ENCODE assay signal across 9 mouse cellular contexts in genomic region chr1:170215590-170215989, GRCm38 (mm10). TPM values are rescaled to one million over a fixed set of nuclear protein-coding genes. Genes with fewer than 3 reads are reported as not detected.
DNase-seq lines count a peak whose midpoint lies in the region; ATAC-seq and TF ChIP-seq lines count a peak whose summit lies in the region.
"Had no signal": no experiment of that assay in that cellular context is flagged by ENCODE, and none has a peak within 500 bp of the region (broad histone marks: within the 10 kb centered on the region; RNA-seq: fewer than 3 reads in every experiment).

No protein-coding gene starts in this region.

- no peak overlapping the region for H3K9ac ChIP-seq in embryonic facial prominence, embryonic 11.5 days (replicated peaks; ENCODE audit: low read length)
- no peak overlapping the region for H3K9ac ChIP-seq in intestine, embryonic 15.5 days
- no peak overlapping the region for H3K9ac ChIP-seq in neural tube, embryonic 12.5 days

- WGBS in embryonic facial prominence, embryonic 11.5 days: 75% methylated on average over 3 of the region's 3 CpGs
- 63% methylated on average over 3 of the region's 3 CpGs for WGBS in intestine, embryonic 15.5 days
- 77% methylated on average over 3 of the region's 3 CpGs for WGBS in neural tube, embryonic 12.5 days

- DNase-seq in layer of hippocampus, adult 2 months (ENCODE audit: low spot score in 2 of 2): no peak
- DNase-seq in layer of hippocampus, adult 8-10 months (ENCODE audit: low spot score in 2 of 2): no peak
- no peak for DNase-seq in embryonic facial prominence, embryonic 11.5 days (ENCODE audit: low spot score)
- DNase-seq in left cerebral cortex, postnatal 14 days (ENCODE audit: low spot score in 2 of 2): no peak
- no peak for DNase-seq in ovary, postnatal 14 days (ENCODE audit: low spot score)
- no peak for DNase-seq in left cerebral cortex, adult 9 months (ENCODE audit: low spot score in 2 of 2)

- H3K27ac ChIP-seq in layer of hippocampus, adult 2 months: peak overlapping the region; percentile 93
- H3K27ac ChIP-seq in embryonic facial prominence, embryonic 11.5 days (replicated peaks; ENCODE audit: low read depth, low read length): no peak overlapping the region
- no peak overlapping the region for H3K27ac ChIP-seq in intestine, embryonic 15.5 days
- no peak overlapping the region for H3K27ac ChIP-seq in neural tube, embryonic 12.5 days

- intact Hi-C loops in left cerebral cortex, postnatal 14 days (cut with DNase I): loop anchor here (5.0 kb wide), 1 partner anchor 397 kb away; no protein-coding TSS in a partner anchor

- H3K9me3 ChIP-seq in embryonic facial prominence, embryonic 11.5 days (replicated peaks; ENCODE audit: control insufficient read depth, low read length): no peaks in the 10 kb centered on the region
- no peaks in the 10 kb centered on the region for H3K9me3 ChIP-seq in intestine, embryonic 15.5 days
- H3K9me3 ChIP-seq in neural tube, embryonic 12.5 days: no peaks in the 10 kb centered on the region

- no peaks in the 10 kb centered on the region for H3K27me3 ChIP-seq in embryonic facial prominence, embryonic 11.5 days (ENCODE audit: control insufficient read depth, insufficient read depth, low read length)
- no peaks in the 10 kb centered on the region for H3K27me3 ChIP-seq in intestine, embryonic 15.5 days (replicated peaks)
- H3K27me3 ChIP-seq in neural tube, embryonic 12.5 days (replicated peaks): no peaks in the 10 kb centered on the region

- ATAC-seq in embryonic facial prominence, embryonic 11.5 days (replicated peaks; ENCODE audit: insufficient number of reproducible peaks, low FRiP score, low TSS enrichment, low read depth): no peak
- peak; percentile 27; the same call in 1 of the 2 replicates for ATAC-seq in intestine, embryonic 15.5 days
- peak; percentile 56 for ATAC-seq in neural tube, embryonic 12.5 days (ENCODE audit: low FRiP score, low read depth)

- peak overlapping the region; percentile 86 for H3K4me3 ChIP-seq in layer of hippocampus, adult 2 months
- H3K4me3 ChIP-seq in embryonic facial prominence, embryonic 11.5 days (ENCODE audit: low read depth, low read length): peak overlapping the region; percentile 98
- H3K4me3 ChIP-seq in intestine, embryonic 15.5 days (replicated peaks): peak overlapping the region; percentile 85
- peak overlapping the region; percentile 99; the same call in 1 of the 2 replicates for H3K4me3 ChIP-seq in neural tube, embryonic 12.5 days

- no peak for TF ChIP-seq CTCF in layer of hippocampus, adult 2 months (conservative IDR thresholded peaks at IDR 0.05)

- H3K4me1 ChIP-seq in embryonic facial prominence, embryonic 11.5 days (ENCODE audit: control insufficient read depth, insufficient read depth, low read length): no peaks in the 10 kb centered on the region
- 0 out of 2 replicates have a peak, but pooled peaks cover 4% of the 10 kb centered on the region for H3K4me1 ChIP-seq in intestine, embryonic 15.5 days (replicated peaks)
- H3K4me1 ChIP-seq in neural tube, embryonic 12.5 days: peaks cover 8% of the 10 kb centered on the region

- H3K36me3 ChIP-seq in embryonic facial prominence, embryonic 11.5 days (replicated peaks; ENCODE audit: control insufficient read depth, insufficient read depth, low read depth, low read length): no peaks in the 10 kb centered on the region
- H3K36me3 ChIP-seq in intestine, embryonic 15.5 days: peaks cover 8% of the 10 kb centered on the region; the same call in 1 of the 2 replicates
- peaks cover 15% of the 10 kb centered on the region; the same call in 1 of the 2 replicates for H3K36me3 ChIP-seq in neural tube, embryonic 12.5 days

- no peak overlapping the region for H3K4me2 ChIP-seq in embryonic facial prominence, embryonic 11.5 days (ENCODE audit: low read depth, low read length)
- peak overlapping the region; percentile 71 for H3K4me2 ChIP-seq in intestine, embryonic 15.5 days (replicated peaks)
- H3K4me2 ChIP-seq in neural tube, embryonic 12.5 days (replicated peaks): peak overlapping the region; percentile 81

RNA-seq across cellular contexts. Expression of gene Uhmk1, which starts 0.4 kb away (rescaled TPM):
- total RNA-seq in layer of hippocampus, adult 2 months (2021): 100 to 1,000 TPM; 142 to 143 TPM
- 100 to 1,000 TPM; 135 to 163 (median 149) TPM for total RNA-seq in layer of hippocampus, adult 8-10 months (2022)
- 11.8 and 14.0 TPM in 2 replicates for polyA plus RNA-seq in embryonic facial prominence, embryonic 11.5 days (2014; fragmentation: Nextera tagmentation; extraction: Ambion mirVana)
- 7.9 TPM in 2 replicates for polyA plus RNA-seq in intestine, embryonic 15.5 days (2015; fragmentation: Nextera tagmentation; extraction: Ambion mirVana)
- 12.5 and 15.0 TPM in 2 replicates for polyA plus RNA-seq in neural tube, embryonic 12.5 days (2016; fragmentation: Nextera tagmentation; extraction: Ambion mirVana)
- total RNA-seq in left cerebral cortex, postnatal 14 days (2021): 100 to 1,000 TPM; 144 to 155 TPM

RNA-seq across cellular contexts. Expression of gene Sh2d1b2, which starts 17.0 kb away (rescaled TPM):
- not detected for total RNA-seq in layer of hippocampus, adult 2 months (2021)
- not detected for total RNA-seq in layer of hippocampus, adult 8-10 months (2022)
- polyA plus RNA-seq in embryonic facial prominence, embryonic 11.5 days (2014; fragmentation: Nextera tagmentation; extraction: Ambion mirVana): 0.11 TPM in 1 of 2 replicates, not detected in the other
- not detected in 2 replicates for polyA plus RNA-seq in intestine, embryonic 15.5 days (2015; fragmentation: Nextera tagmentation; extraction: Ambion mirVana)
- polyA plus RNA-seq in neural tube, embryonic 12.5 days (2016; fragmentation: Nextera tagmentation; extraction: Ambion mirVana): not detected in 2 replicates
- not detected for total RNA-seq in left cerebral cortex, postnatal 14 days (2021)
- total RNA-seq: gastrocnemius, postnatal 36 days had no signal

RNA-seq across cellular contexts. Expression of gene Uap1, which starts 40.8 kb away (rescaled TPM):
- 10 to 100 TPM; 51.4 to 56.0 TPM for total RNA-seq in layer of hippocampus, adult 2 months (2021)
- total RNA-seq in layer of hippocampus, adult 8-10 months (2022): 10 to 100 TPM; 52.0 to 61.3 (median 55.7) TPM
- 66.3 and 71.4 TPM in 2 replicates for polyA plus RNA-seq in embryonic facial prominence, embryonic 11.5 days (2014; fragmentation: Nextera tagmentation; extraction: Ambion mirVana)
- 52.4 and 54.5 TPM in 2 replicates for polyA plus RNA-seq in intestine, embryonic 15.5 days (2015; fragmentation: Nextera tagmentation; extraction: Ambion mirVana)
- polyA plus RNA-seq in neural tube, embryonic 12.5 days (2016; fragmentation: Nextera tagmentation; extraction: Ambion mirVana): 69.8 TPM in 2 replicates
- 10 to 100 TPM; 64.4 to 68.2 TPM for total RNA-seq in left cerebral cortex, postnatal 14 days (2021)
